Mouse (Mus musculus) forelimb bud, embryonic 11.5 days (tissue): ENCODE measurements around the gene Golph3.

Experiments
- DNase-seq: peaks from one replicate; pipeline ENCODE4 v3.0.0-alpha.2; 2012; ENCODE audit warnings: low read depth, low spot score

Golph3 gene

GRCm38 (mm10) chr15:12321091-12321787, at the start of gene Golph3:
Gene Golph3 (plus strand): TSS chr15:12321450.
- peak; percentile 83 for DNase-seq

GRCm38 (mm10) chr15:12273325-12274052, 47.8 kb upstream of the Golph3 start:
- DNase-seq, result no peak

- DNase-seq, result no peak
Measured at GRCm38 (mm10) chr15:12274053-12274769, 47.0 kb upstream of the Golph3 start.

GRCm38 (mm10) chr15:12275091-12275623, 46.1 kb upstream of the Golph3 start:
- no peak for DNase-seq

- no peak for DNase-seq
Measured at GRCm38 (mm10) chr15:12279816-12280215, 41.4 kb upstream of the Golph3 start.

GRCm38 (mm10) chr15:12284794-12285534, 36.3 kb upstream of the Golph3 start:
- DNase-seq, result no peak

- DNase-seq, result no peak
Measured at GRCm38 (mm10) chr15:12285535-12285809, 35.8 kb upstream of the Golph3 start.

GRCm38 (mm10) chr15:12290330-12290729, 30.9 kb upstream of the Golph3 start:
- no peak for DNase-seq

- no peak for DNase-seq
Measured at GRCm38 (mm10) chr15:12291757-12292156, 29.5 kb upstream of the Golph3 start.

- no peak for DNase-seq
Measured at GRCm38 (mm10) chr15:12296228-12296627, 25.0 kb upstream of the Golph3 start.

GRCm38 (mm10) chr15:12298231-12298737, 23.0 kb upstream of the Golph3 start:
- no peak for DNase-seq

- DNase-seq, result no peak
Measured at GRCm38 (mm10) chr15:12301771-12302170, 19.5 kb upstream of the Golph3 start.

GRCm38 (mm10) chr15:12306188-12307071, 14.8 kb upstream of the Golph3 start:
- no peak for DNase-seq

GRCm38 (mm10) chr15:12307114-12307513, 14.1 kb upstream of the Golph3 start:
- DNase-seq, result no peak

GRCm38 (mm10) chr15:12308539-12308938, 12.7 kb upstream of the Golph3 start:
- no peak for DNase-seq

- DNase-seq, result no peak
Measured at GRCm38 (mm10) chr15:12310676-12311075, 10.6 kb upstream of the Golph3 start.

- no peak for DNase-seq
Measured at GRCm38 (mm10) chr15:12311465-12311864, 9.8 kb upstream of the Golph3 start.

- no peak for DNase-seq
Measured at GRCm38 (mm10) chr15:12313255-12313654, 8.0 kb upstream of the Golph3 start.

GRCm38 (mm10) chr15:12314584-12314983, 6.7 kb upstream of the Golph3 start:
- DNase-seq, result no peak

- no peak for DNase-seq
Measured at GRCm38 (mm10) chr15:12315996-12316395, 5.3 kb upstream of the Golph3 start.

- DNase-seq, result no peak
Measured at GRCm38 (mm10) chr15:12317290-12317689, 4.0 kb upstream of the Golph3 start.
